Mouse (Mus musculus) brain, embryonic 14.5 days (tissue): ENCODE data around the gene Gm17018.

Experiments
- CTCF ChIP-seq: fragments of 200-500 bp; IDR thresholded peaks from 2 replicates; pipeline ENCODE4 v1.5.1; 2012; ENCODE audit warnings: inconsistent platforms, mild to moderate bottlenecking, moderate library complexity, borderline replicate concordance; ENCODE audit not compliant: insufficient read depth, insufficient read length; ENCODE audit errors: extremely low read depth
- POLR2A ChIP-seq: fragments of 200-500 bp; IDR thresholded peaks from 2 replicates; pipeline ENCODE4 v1.6.1; 2012; ENCODE audit warnings: mild to moderate bottlenecking, inconsistent platforms, borderline replicate concordance; ENCODE audit not compliant: poor library complexity, insufficient read depth, insufficient read length, severe bottlenecking; ENCODE audit errors: extremely low read depth

DNA sequence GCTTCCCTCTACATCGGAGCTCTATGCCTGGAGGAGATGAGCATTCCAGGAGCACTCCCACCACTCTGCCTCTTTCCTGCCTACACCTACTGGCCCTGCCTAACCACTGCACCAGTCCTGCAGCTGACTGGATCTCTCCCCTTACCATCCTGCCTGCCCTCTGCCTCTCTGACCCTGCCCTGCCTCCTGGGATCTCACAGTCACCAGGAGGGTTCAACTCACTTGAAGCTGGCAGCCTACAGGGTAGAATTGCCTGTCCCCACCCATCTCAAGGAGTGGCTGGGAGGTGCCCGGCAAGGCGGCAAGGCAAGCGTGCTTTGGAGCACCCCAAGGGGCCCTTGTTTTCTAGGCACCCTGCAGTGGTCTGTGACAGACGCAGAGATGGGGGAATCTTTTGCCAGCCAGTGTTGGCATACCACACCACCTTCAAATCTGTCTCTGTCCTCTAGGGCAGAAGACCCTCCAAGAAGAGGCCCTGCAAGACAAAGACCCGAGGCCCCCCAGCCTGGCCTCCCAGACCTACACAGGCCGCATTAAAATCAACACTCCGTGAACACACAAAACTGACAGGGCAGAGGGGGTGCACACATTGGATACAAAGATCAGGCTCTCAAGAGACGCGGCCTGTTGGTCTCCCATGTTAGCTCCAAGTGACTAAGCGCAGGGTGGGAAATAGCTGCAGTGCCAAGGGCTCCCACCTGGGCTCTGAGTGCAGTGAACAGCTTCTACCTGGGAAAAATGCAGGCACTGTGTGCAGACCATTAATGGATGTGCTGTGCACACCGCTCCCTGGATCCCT lies 55.2 kb downstream of the Gm17018 start:
- TF ChIP-seq CTCF = no peak
- TF ChIP-seq POLR2A = no peak
